Mouse (Mus musculus): ENCODE data around the gene Trim46.

GRCm38 (mm10) chr3:89202253-89203141 lies 43.6 kb downstream of the Trim46 start, which contains the start of gene Gba:
- TF ChIP-seq CTCF (IDR thresholded peaks at IDR 0.05; ENCODE audit: low read depth): no peak
- no peak for TF ChIP-seq EP300 (IDR thresholded peaks at IDR 0.05; ENCODE audit: low read depth)

Measured in heart, postnatal 0 days (tissue).